Mouse (Mus musculus) heart, postnatal 4 days (tissue): ENCODE results near the gene Clic3. TPM values are rescaled to one million over a fixed set of nuclear protein-coding genes. Genes with fewer than 3 reads are reported as not detected.

Experiments
- microRNA-seq, 2 experiments: library from miRNA; unstranded; fragments of <30 nt; microRNA quantifications; one replicate each; pipeline ENCODE4 v1.2.0; 2021 to 2022
- total RNA-seq, 2 experiments: library from RNA; stranded (reverse); gene quantifications; 2 replicates each; pipeline ENCODE4 v1.2.3; 2021

Clic3 gene
- total RNA-seq, 2 experiments from 2014 or later: 2.8 to 4.1 TPM

Small RNAs within 50 kb of the gene (microRNA-seq; reads per million reads assigned to microRNA genes)
- 0.69 to 0.82 reads per million in 2 experiments for gene Mir3087

Other genes starting within 250 kb of the Clic3 start
- gene Nelfb, start 245.3 kb upstream of the Clic3 start, total RNA-seq: 10 to 100 TPM; 43.4 to 44.5 TPM
- not detected for gene Stpg3, start 242.2 kb upstream of the Clic3 start, total RNA-seq
- gene Fam166a, start 238.1 kb upstream of the Clic3 start, total RNA-seq: not detected
- 100 to 1,000 TPM; 415 to 442 TPM for gene Tubb4b, start 232.1 kb upstream of the Clic3 start, total RNA-seq
- gene Slc34a3, start 222.5 kb upstream of the Clic3 start, total RNA-seq: not detected
- gene Rnf224, start 220.1 kb upstream of the Clic3 start, total RNA-seq: not detected
- gene Rnf208, start 214.6 kb upstream of the Clic3 start, total RNA-seq: 1 to 10 TPM; 1.5 to 3.0 TPM
- not detected for gene Cysrt1, start 214.4 kb upstream of the Clic3 start, total RNA-seq
- gene AL732309.1, start 210.0 kb upstream of the Clic3 start, total RNA-seq: 1 to 10 TPM; 1.3 to 1.8 TPM
- gene Tmem203, start 201.4 kb upstream of the Clic3 start, total RNA-seq: 10 to 100 TPM; 16.9 to 18.1 TPM
- 1 to 10 TPM; 4.9 to 5.7 TPM for gene Tprn, start 194.2 kb upstream of the Clic3 start, total RNA-seq
- gene Ssna1, start 184.4 kb upstream of the Clic3 start, total RNA-seq: 10 to 100 TPM; 60.0 to 62.0 TPM
- 10 to 100 TPM; 49.7 to 53.1 TPM for gene Anapc2, start 184.4 kb upstream of the Clic3 start, total RNA-seq
- gene Tmem210, start 168.7 kb upstream of the Clic3 start, total RNA-seq: not detected
- not detected for gene Lrrc26, start 166.9 kb upstream of the Clic3 start, total RNA-seq
- not detected for gene Grin1, start 137.7 kb upstream of the Clic3 start, total RNA-seq
- gene Man1b1, start 124.5 kb upstream of the Clic3 start, total RNA-seq: 10 to 100 TPM; 27.2 to 28.6 TPM
- 1 to 10 TPM; 4.7 to 5.2 TPM for gene Dpp7, start 100.5 kb upstream of the Clic3 start, total RNA-seq
- 1 to 10 TPM; 7.3 to 9.5 TPM for gene Uap1l1, start 91.2 kb upstream of the Clic3 start, total RNA-seq
- 10 to 100 TPM in 1 of 2 experiments, 1 to 10 TPM in 1; 8.7 to 10.8 TPM for gene Sapcd2, start 84.5 kb upstream of the Clic3 start, total RNA-seq
- gene Entpd2, start 61.0 kb upstream of the Clic3 start, total RNA-seq: 1 to 10 TPM; 5.7 to 8.5 TPM
- 10 to 100 TPM; 33.1 to 35.2 TPM for gene Npdc1, start 57.5 kb upstream of the Clic3 start, total RNA-seq
- under 1 TPM in 1 of 2 experiments, not detected in 1; 0.11 TPM for gene Fut7, start 33.6 kb upstream of the Clic3 start, total RNA-seq
- gene Abca2, start 28.1 kb upstream of the Clic3 start, total RNA-seq: 10 to 100 TPM; 19.4 to 20.7 TPM
- 10 to 100 TPM; 30.5 to 32.8 TPM for gene Paxx, start 4.3 kb downstream of the Clic3 start, total RNA-seq
- gene Ptgds, start 13.2 kb downstream of the Clic3 start, total RNA-seq: 100 to 1,000 TPM; 117 to 137 TPM
- gene Lcn12, start 37.1 kb downstream of the Clic3 start, total RNA-seq: not detected
- 10 to 100 TPM; 93.6 to 98.6 TPM for gene Fbxw5, start 43.9 kb downstream of the Clic3 start, total RNA-seq
- gene C8g, start 44.9 kb downstream of the Clic3 start, total RNA-seq: under 1 TPM in 1 of 2 experiments, not detected in 1; 0.45 TPM
- gene Traf2, start 90.1 kb downstream of the Clic3 start, total RNA-seq: 10 to 100 TPM; 13.2 to 15.8 TPM
- gene Edf1, start 101.0 kb downstream of the Clic3 start, total RNA-seq: 100 to 1,000 TPM; 151 to 152 TPM
- 1 to 10 TPM; 1.4 to 2.3 TPM for gene Mamdc4, start 118.0 kb downstream of the Clic3 start, total RNA-seq
- 100 to 1,000 TPM; 100 to 101 TPM for gene Phpt1, start 118.4 kb downstream of the Clic3 start, total RNA-seq
- under 1 TPM; 0.14 to 0.41 TPM for gene Ajm1, start 124.9 kb downstream of the Clic3 start, total RNA-seq
- gene Rabl6, start 151.7 kb downstream of the Clic3 start, total RNA-seq: 10 to 100 TPM; 51.4 to 61.5 TPM
- not detected for gene Ccdc183, start 160.8 kb downstream of the Clic3 start, total RNA-seq
- 10 to 100 TPM; 22.2 to 24.0 TPM for gene Tmem141, start 165.2 kb downstream of the Clic3 start, total RNA-seq
- gene Fcna, start 171.2 kb downstream of the Clic3 start, total RNA-seq: 1 to 10 TPM; 1.3 to 1.4 TPM
- gene Lcn8, start 196.3 kb downstream of the Clic3 start, total RNA-seq: under 1 TPM; 0.72 to 0.74 TPM
- not detected for gene Lcn5, start 201.1 kb downstream of the Clic3 start, total RNA-seq
- not detected for gene Lcn6, start 219.9 kb downstream of the Clic3 start, total RNA-seq
- gene Lcn10, start 225.9 kb downstream of the Clic3 start, total RNA-seq: not detected
- not detected for gene Obp2a, start 243.2 kb downstream of the Clic3 start, total RNA-seq
- 10 to 100 TPM; 13.7 to 17.1 TPM for gene Bmyc, start 249.9 kb downstream of the Clic3 start, total RNA-seq